Mouse (Mus musculus) embryonic facial prominence, embryonic 11.5 days (tissue): ENCODE results near the gene Agpat1. TPM values are rescaled to one million over a fixed set of nuclear protein-coding genes. Genes with fewer than 3 reads are reported as not detected.

Source experiments
- ATAC-seq: fragments of 200-750 bp; cut with Nextera tagmentation; replicated peaks from 2 replicates; pipeline ENCODE4 v1.8.0; 2017; ENCODE audit warnings: low read depth; ENCODE audit not compliant: insufficient number of reproducible peaks, low FRiP score, low TSS enrichment
- DNase-seq: peaks from one replicate; pipeline ENCODE4 v3.0.0-alpha.2; 2015; ENCODE audit warnings: low spot score
- H3K27ac ChIP-seq: fragments of 300-500 bp; sonication (generic); replicated peaks from 2 replicates; pipeline ENCODE4 v1.5.1; 2014; ENCODE audit warnings: mild to moderate bottlenecking, low read depth, low read length, control low read depth
- H3K27me3 ChIP-seq: fragments of 300-500 bp; sonication (generic); 2 replicates; pipeline ENCODE4 v1.6.1; 2014; ENCODE audit warnings: mild to moderate bottlenecking, low read length, moderate library complexity, mixed read lengths; ENCODE audit not compliant: control insufficient read depth, insufficient read depth
- H3K36me3 ChIP-seq: fragments of 300-500 bp; sonication (generic); replicated peaks from 2 replicates; pipeline ENCODE4 v1.6.1; 2014; ENCODE audit warnings: low read depth, mild to moderate bottlenecking, low read length, moderate library complexity, mixed read lengths; ENCODE audit not compliant: control insufficient read depth, insufficient read depth
- H3K4me1 ChIP-seq: fragments of 300-500 bp; sonication (generic); 2 replicates; pipeline ENCODE4 v1.6.1; 2014; ENCODE audit warnings: low read length, mixed read lengths; ENCODE audit not compliant: control insufficient read depth, insufficient read depth
- H3K4me2 ChIP-seq: fragments of 300-500 bp; sonication (generic); 2 replicates; pipeline ENCODE4 v1.6.1; 2014; ENCODE audit warnings: low read depth, mild to moderate bottlenecking, control low read depth, low read length, moderate library complexity
- H3K4me3 ChIP-seq: fragments of 300-500 bp; sonication (generic); 2 replicates; pipeline ENCODE4 v1.5.1; 2014; ENCODE audit warnings: low read depth, low read length, control low read depth
- H3K9ac ChIP-seq: fragments of 300-500 bp; sonication (generic); replicated peaks from 2 replicates; pipeline ENCODE4 v1.6.1; 2014; ENCODE audit warnings: mild to moderate bottlenecking, control low read depth, low read length
- H3K9me3 ChIP-seq: fragments of 300-500 bp; sonication (generic); replicated peaks from 2 replicates; pipeline ENCODE4 v1.6.1; 2016; ENCODE audit warnings: mild to moderate bottlenecking, low read length, inconsistent platforms, mixed read lengths; ENCODE audit not compliant: control insufficient read depth
- WGBS: fragments of 180-500 bp; shearing (Covaris S2); extraction: QIAGEN DNeasy Blood & Tissue Kit; methylation state at CpG from one replicate; pipeline ENCODE4 v1.1.7; 2014; 5-methylcytosine and 5-hydroxymethylcytosine counted together
- polyA plus RNA-seq: library from polyadenylated mRNA; unstranded; fragments of >200 nt; fragmentation: Nextera tagmentation; extraction: Ambion mirVana; gene quantifications from 2 replicates; pipeline ENCODE4 v1.2.1, GENCODE M21; 2014

Gene Agpat1
- polyA plus RNA-seq, 1 experiment from 2014 or later, result 55.3 TPM

GRCm38 (mm10) chr17:34586796-34587422 lies 17.2 kb upstream of the Agpat1 start:
- no peaks in the 10 kb centered on the region for H3K36me3 ChIP-seq
- no peaks in the 10 kb centered on the region for H3K27me3 ChIP-seq
- H3K4me2 ChIP-seq, result peak overlapping the region; percentile 91
- H3K27ac ChIP-seq, result peak overlapping the region; percentile 95
- H3K9ac ChIP-seq, result peak overlapping the region; percentile 86
- H3K4me1 ChIP-seq, result peaks cover 25% of the 10 kb centered on the region
- DNase-seq (peak; percentile 95), ATAC-seq (peak; percentile 74)
- WGBS, result under 1% methylated on average over 37 of the region's 38 CpGs
- H3K4me3 ChIP-seq, result peak overlapping the region; percentile 52
- H3K9me3 ChIP-seq, result no peaks in the 10 kb centered on the region

- Histone ChIP-seq H3K9ac (peak overlapping the region; percentile 86), H3K4me3 (peak overlapping the region; percentile 52), H3K4me1 (peaks cover 25% of the 10 kb centered on the region), H3K27ac (peak overlapping the region; percentile 95), H3K36me3 (no peaks in the 10 kb centered on the region), H3K9me3 (no peaks in the 10 kb centered on the region), H3K4me2 (peak overlapping the region; percentile 91), H3K27me3 (no peaks in the 10 kb centered on the region)
- ATAC-seq (peak; percentile 81), DNase-seq (peak; percentile 96)
- under 1% methylated on average over 50 of the region's 50 CpGs for WGBS
Measured at GRCm38 (mm10) chr17:34587423-34587811, 16.6 kb upstream of the Agpat1 start.

GRCm38 (mm10) chr17:34587814-34588213 lies 16.2 kb upstream of the Agpat1 start:
- Histone ChIP-seq H3K4me2 (peak overlapping the region; percentile 91), H3K27ac (peak overlapping the region; percentile 95), H3K36me3 (no peaks in the 10 kb centered on the region), H3K27me3 (no peaks in the 10 kb centered on the region), H3K9ac (peak overlapping the region; percentile 86), H3K9me3 (no peaks in the 10 kb centered on the region), H3K4me1 (peaks cover 25% of the 10 kb centered on the region), H3K4me3 (peak overlapping the region; percentile 52)
- DNase-seq, result no peak
- no peak for ATAC-seq
- WGBS, result 6% methylated on average over 19 of the region's 19 CpGs

GRCm38 (mm10) chr17:34588767-34589166 lies 15.3 kb upstream of the Agpat1 start:
- DNase-seq, result no peak
- ATAC-seq, result no peak
- no peaks in the 10 kb centered on the region for H3K9me3 ChIP-seq
- H3K4me1 ChIP-seq, result peaks cover 27% of the 10 kb centered on the region
- no peak overlapping the region for H3K9ac ChIP-seq
- H3K4me3 ChIP-seq, result no peak overlapping the region
- no peaks in the 10 kb centered on the region for H3K36me3 ChIP-seq
- 49% methylated on average over 3 of the region's 3 CpGs for WGBS
- no peak overlapping the region for H3K27ac ChIP-seq
- H3K27me3 ChIP-seq, result no peaks in the 10 kb centered on the region
- no peak overlapping the region for H3K4me2 ChIP-seq

GRCm38 (mm10) chr17:34589206-34589605 lies 14.9 kb upstream of the Agpat1 start:
- H3K4me3 ChIP-seq, result no peak overlapping the region
- no peak for DNase-seq
- no peak overlapping the region for H3K27ac ChIP-seq
- H3K9ac ChIP-seq, result no peak overlapping the region
- 43% methylated on average over 7 of the region's 7 CpGs for WGBS
- H3K4me1 ChIP-seq, result peaks cover 32% of the 10 kb centered on the region
- no peaks in the 10 kb centered on the region for H3K9me3 ChIP-seq
- ATAC-seq, result no peak
- no peaks in the 10 kb centered on the region for H3K27me3 ChIP-seq
- H3K4me2 ChIP-seq, result no peak overlapping the region
- H3K36me3 ChIP-seq, result no peaks in the 10 kb centered on the region

- DNase-seq (peak; percentile 36), ATAC-seq (no peak)
- peak within 1 kb of the TSS; percentile 99 for H3K27ac ChIP-seq
- H3K36me3 ChIP-seq, result no peaks in the 10 kb centered on the region
- H3K4me1 ChIP-seq, result peaks cover 36% of the 10 kb centered on the region
- H3K4me3 ChIP-seq, result peak within 1 kb of the TSS; percentile 15; the same call in 1 of the 2 replicates
- no peaks in the 10 kb centered on the region for H3K27me3 ChIP-seq
- WGBS, result 12% methylated on average over 7 of the region's 7 CpGs
- H3K4me2 ChIP-seq, result no peak within 1 kb of the TSS
- no peaks in the 10 kb centered on the region for H3K9me3 ChIP-seq
- H3K9ac ChIP-seq, result no peak within 1 kb of the TSS
Measured at GRCm38 (mm10) chr17:34589681-34590101, 14.4 kb upstream of the Agpat1 start, which contains the start of gene Gpsm3. Gene Gpsm3, plus strand, starts transcription at chr17:34589806.

- Histone ChIP-seq H3K4me3 (0 out of 2 replicates have a peak overlapping the region, but pooled peaks have one; percentile 15), H3K36me3 (peaks cover under 1% of the 10 kb centered on the region; the same call in 1 of the 2 replicates), H3K4me1 (peaks cover 37% of the 10 kb centered on the region), H3K9ac (no peak overlapping the region), H3K9me3 (no peaks in the 10 kb centered on the region), H3K27me3 (no peaks in the 10 kb centered on the region), H3K27ac (peak overlapping the region; percentile 99), H3K4me2 (no peak overlapping the region)
- 45% methylated on average over 14 of the region's 15 CpGs for WGBS
- DNase-seq, result no peak
- ATAC-seq, result no peak
Measured at GRCm38 (mm10) chr17:34590154-34590987, 13.7 kb upstream of the Agpat1 start.
